Mouse (Mus musculus): ENCODE measurements at regions not wholly inside any gene's neighbourhood (a gene's known extent, or its start where the extent isn't known, plus 50 kb on each side); places are given as distances from the start of the nearest gene placed in this dataset.

- DNase-seq = peak; percentile 11
Observed at GRCm38 (mm10) chr17:48795773-48796172, 136.4 kb upstream of the Lrfn2 start.

GRCm38 (mm10) chr17:48798196-48798595, 134.0 kb upstream of the Lrfn2 start:
- no peak for DNase-seq

GRCm38 (mm10) chr17:48802673-48803072, 129.5 kb upstream of the Lrfn2 start:
- DNase-seq = no peak

- no peak for DNase-seq
Observed at GRCm38 (mm10) chr17:48807905-48808304, 124.3 kb upstream of the Lrfn2 start.

GRCm38 (mm10) chr17:48814753-48815504, 117.2 kb upstream of the Lrfn2 start:
- no peak for DNase-seq

- DNase-seq = no peak
Observed at GRCm38 (mm10) chr17:48816588-48817324, 115.4 kb upstream of the Lrfn2 start.

GRCm38 (mm10) chr17:48817551-48817950, 114.6 kb upstream of the Lrfn2 start:
- no peak for DNase-seq

GRCm38 (mm10) chr17:48819703-48820102, 112.5 kb upstream of the Lrfn2 start:
- no peak for DNase-seq

GRCm38 (mm10) chr17:48822101-48822876, 109.9 kb upstream of the Lrfn2 start:
- DNase-seq = no peak

GRCm38 (mm10) chr17:48823921-48824320, 108.3 kb upstream of the Lrfn2 start:
- DNase-seq = no peak

- no peak for DNase-seq
Observed at GRCm38 (mm10) chr17:48825212-48825913, 106.8 kb upstream of the Lrfn2 start.

GRCm38 (mm10) chr17:48838297-48838979, 93.7 kb upstream of the Lrfn2 start:
- no peak for DNase-seq

- no peak for DNase-seq
Observed at GRCm38 (mm10) chr17:48847890-48848289, 84.3 kb upstream of the Lrfn2 start.

- DNase-seq = no peak
Observed at GRCm38 (mm10) chr17:48850910-48851309, 81.3 kb upstream of the Lrfn2 start.

GRCm38 (mm10) chr17:48858891-48859290, 73.3 kb upstream of the Lrfn2 start:
- no peak for DNase-seq

GRCm38 (mm10) chr17:48870443-48870842, 61.7 kb upstream of the Lrfn2 start:
- DNase-seq = no peak

GRCm38 (mm10) chr17:48877505-48877904, 54.7 kb upstream of the Lrfn2 start:
- DNase-seq = no peak

GRCm38 (mm10) chr17:48880590-48880989, 51.6 kb upstream of the Lrfn2 start:
- DNase-seq = no peak

GRCm38 (mm10) chr17:48881946-48882345, 50.2 kb upstream of the Lrfn2 start:
- no peak for DNase-seq

All from cerebellum, adult 8-10 months (tissue).